Mouse (Mus musculus) neural tube, postnatal 0 days (tissue): ENCODE data around the gene Nucb2. TPM values are rescaled to one million over a fixed set of nuclear protein-coding genes. Genes with fewer than 3 reads are reported as not detected.

ENCODE experiments used
- polyA plus RNA-seq: library from polyadenylated mRNA; unstranded; fragments of >200 nt; fragmentation: Nextera tagmentation; extraction: Ambion mirVana; gene quantifications from 2 replicates; pipeline ENCODE4 v1.2.1, GENCODE M21; 2015

Gene Nucb2
- 34.4 and 38.3 TPM in 2 replicates for polyA plus RNA-seq

GRCm38 (mm10) chr7:116503879-116504817 is at the start of gene Nucb2:
TSS of gene Nucb2 (plus strand) at chr7:116504369.

Other genes with a start within 250 kb of the Nucb2 start
- gene Plekha7, start 196.0 kb upstream of the Nucb2 start, polyA plus RNA-seq, result 7.0 and 8.7 TPM in 2 replicates
- gene Rps13, start 170.2 kb upstream of the Nucb2 start, polyA plus RNA-seq, result 514 and 522 TPM in 2 replicates
- 10.4 and 10.6 TPM in 2 replicates for gene Pik3c2a, start 60.9 kb upstream of the Nucb2 start, polyA plus RNA-seq